Mouse (Mus musculus) liver, embryonic 14.5 days (tissue): ENCODE measurements around the gene Gm3542. TPM values are rescaled to one million over a fixed set of nuclear protein-coding genes. Genes with fewer than 3 reads are reported as not detected.
"Not testable (repeated sequence)": the region's sequence is repeated elsewhere in the genome, so short reads cannot be mapped to it uniquely, and the experiment has no call there.

ENCODE experiments used
- ATAC-seq: fragments of 200-750 bp; cut with Nextera tagmentation; 2 replicates; pipeline ENCODE4 v1.8.0; 2017; ENCODE audit warnings: moderate number of reproducible peaks, mild to moderate bottlenecking, moderate library complexity; ENCODE audit not compliant: insufficient read depth
- DNase-seq, 3 experiments: peaks; one replicate each; pipeline ENCODE4 v3.0.0-alpha.2; 2012 to 2013; ENCODE audit warnings: low read depth in 3 of 3, low spot score in 3 of 3
- H3K27ac ChIP-seq: fragments of 300-500 bp; sonication (generic); 2 replicates; pipeline ENCODE4 v1.5.1; 2014; ENCODE audit warnings: moderate library complexity, mild to moderate bottlenecking, control low read depth, inconsistent platforms
- H3K27me3 ChIP-seq: fragments of 300-500 bp; sonication (generic); 2 replicates; pipeline ENCODE4 v1.6.1; 2014; ENCODE audit warnings: mild to moderate bottlenecking, low read length, moderate library complexity; ENCODE audit not compliant: control insufficient read depth, insufficient read depth
- H3K36me3 ChIP-seq: fragments of 300-500 bp; sonication (generic); replicated peaks from 2 replicates; pipeline ENCODE4 v1.6.1; 2014; ENCODE audit warnings: low read depth; ENCODE audit not compliant: control insufficient read depth, insufficient read depth
- H3K4me1 ChIP-seq, 2 experiments: fragments of 200-500 bp in 1 of 2; fragments of 300-500 bp in 1 of 2; sonication (generic) in 1 of 2; replicated peaks; 2 replicates each; pipeline ENCODE4 v1.6.1; 2012 to 2014; ENCODE audit warnings: antibody characterized with exemption in 1 of 2, inconsistent platforms in 1 of 2, low read length in 1 of 2; ENCODE audit not compliant: control insufficient read depth in 2 of 2, insufficient read depth in 2 of 2
- H3K4me2 ChIP-seq: fragments of 300-500 bp; sonication (generic); 2 replicates; pipeline ENCODE4 v1.6.1; 2014; ENCODE audit warnings: low read depth, mild to moderate bottlenecking, control low read depth, moderate library complexity
- H3K4me3 ChIP-seq, 2 experiments: fragments of 200-500 bp in 1 of 2; fragments of 300-500 bp in 1 of 2; sonication (generic) in 1 of 2; 2 replicates each; pipeline ENCODE4 v1.5.1; 2012 to 2014; ENCODE audit warnings: low read depth in 2 of 2, low read length in 2 of 2, mild to moderate bottlenecking in 2 of 2, control low read depth in 1 of 2, inconsistent platforms in 1 of 2, moderate library complexity in 1 of 2; ENCODE audit not compliant: insufficient read depth in 1 of 2
- H3K9ac ChIP-seq: fragments of 300-500 bp; sonication (generic); replicated peaks from 2 replicates; pipeline ENCODE4 v1.6.1; 2014; ENCODE audit warnings: mild to moderate bottlenecking, control low read depth, moderate library complexity
- H3K9me3 ChIP-seq: fragments of 300-500 bp; sonication (generic); 2 replicates; pipeline ENCODE4 v1.6.1; 2016; ENCODE audit warnings: low read length, mixed read lengths; ENCODE audit not compliant: control insufficient read depth
- WGBS: fragments of 180-500 bp; shearing (Covaris S2); extraction: QIAGEN DNeasy Blood & Tissue Kit; methylation state at CpG from one replicate; pipeline ENCODE4 v1.1.7; 2014; ENCODE audit not compliant: insufficient replicate concordance; 5-methylcytosine and 5-hydroxymethylcytosine counted together
- polyA plus RNA-seq, 2 experiments: library from polyadenylated mRNA; depleted of rRNA in 1 of 2; stranded (reverse) in 1 of 2; unstranded in 1 of 2; fragments of >200 nt; fragmentation: Nextera tagmentation in 1 of 2; extraction: Ambion mirVana in 1 of 2; gene quantifications; 2 replicates each; pipeline versions ENCODE4 v1.2.1 to v1.2.3; 2012 to 2014

The Gm3542 gene
- polyA plus RNA-seq (2012; rRNA removed) (not detected in 2 replicates), polyA plus RNA-seq (2014; fragmentation: Nextera tagmentation; extraction: Ambion mirVana) (not detected in 2 replicates)

- H3K9me3 ChIP-seq, DNase-seq, H3K9ac ChIP-seq, H3K27me3 ChIP-seq, H3K4me3 ChIP-seq, H3K4me1 ChIP-seq, ATAC-seq, H3K27ac ChIP-seq, H3K36me3 ChIP-seq, H3K4me2 ChIP-seq: not testable (repeated sequence)
- no CpG with 5 or more reads among the region's 2 CpGs for whole genome bisulfite sequencing
These were observed at the start of gene Gm3542 for GRCm38 (mm10) chr14:5334828-5335227. Gene Gm3542 (minus strand): TSS chr14:5334928.

Other genes starting within 250 kb of the Gm3542 start
- not detected in 2 replicates for gene Gm8279, start 203.4 kb downstream of the Gm3542 start, polyA plus RNA-seq (2012; rRNA removed)
- gene Gm8279, start 203.4 kb downstream of the Gm3542 start, polyA plus RNA-seq (2014; fragmentation: Nextera tagmentation; extraction: Ambion mirVana), result not detected in 2 replicates
- not detected in 2 replicates for gene Gm3317, start 170.4 kb downstream of the Gm3542 start, polyA plus RNA-seq (2012; rRNA removed)
- not detected in 2 replicates for gene Gm3317, start 170.4 kb downstream of the Gm3542 start, polyA plus RNA-seq (2014; fragmentation: Nextera tagmentation; extraction: Ambion mirVana)
- not detected in 2 replicates for gene Gm8271, start 149.1 kb downstream of the Gm3542 start, polyA plus RNA-seq (2012; rRNA removed)
- not detected in 2 replicates for gene Gm8271, start 149.1 kb downstream of the Gm3542 start, polyA plus RNA-seq (2014; fragmentation: Nextera tagmentation; extraction: Ambion mirVana)
- not detected in 2 replicates for gene Gm3526, start 74.3 kb downstream of the Gm3542 start, polyA plus RNA-seq (2012; rRNA removed)
- gene Gm3526, start 74.3 kb downstream of the Gm3542 start, polyA plus RNA-seq (2014; fragmentation: Nextera tagmentation; extraction: Ambion mirVana), result not detected in 2 replicates
- gene Gm3500, start 54.1 kb upstream of the Gm3542 start, polyA plus RNA-seq (2012; rRNA removed), result not detected in 2 replicates
- gene Gm3500, start 54.1 kb upstream of the Gm3542 start, polyA plus RNA-seq (2014; fragmentation: Nextera tagmentation; extraction: Ambion mirVana), result not detected in 2 replicates
- 0.03 and 0.06 TPM in 2 replicates for gene Gm3194, start 120.5 kb upstream of the Gm3542 start, polyA plus RNA-seq (2012; rRNA removed)
- gene Gm3194, start 120.5 kb upstream of the Gm3542 start, polyA plus RNA-seq (2014; fragmentation: Nextera tagmentation; extraction: Ambion mirVana), result not detected in 2 replicates
- not detected in 2 replicates for gene Gm8246, start 142.9 kb upstream of the Gm3542 start, polyA plus RNA-seq (2012; rRNA removed)
- gene Gm8246, start 142.9 kb upstream of the Gm3542 start, polyA plus RNA-seq (2014; fragmentation: Nextera tagmentation; extraction: Ambion mirVana), result not detected in 2 replicates
- gene Gm3187, start 149.3 kb upstream of the Gm3542 start, polyA plus RNA-seq (2012; rRNA removed), result not detected in 2 replicates
- not detected in 2 replicates for gene Gm3187, start 149.3 kb upstream of the Gm3542 start, polyA plus RNA-seq (2014; fragmentation: Nextera tagmentation; extraction: Ambion mirVana)
- 0.04 TPM in 1 of 2 replicates, not detected in the other for gene Gm3488, start 166.7 kb upstream of the Gm3542 start, polyA plus RNA-seq (2012; rRNA removed)
- gene Gm3488, start 166.7 kb upstream of the Gm3542 start, polyA plus RNA-seq (2014; fragmentation: Nextera tagmentation; extraction: Ambion mirVana), result 0.06 and 0.10 TPM in 2 replicates
- gene Gm3532, start 203.6 kb upstream of the Gm3542 start, polyA plus RNA-seq (2012; rRNA removed), result not detected in 2 replicates
- gene Gm3532, start 203.6 kb upstream of the Gm3542 start, polyA plus RNA-seq (2014; fragmentation: Nextera tagmentation; extraction: Ambion mirVana), result not detected in 2 replicates